Mouse (Mus musculus): ENCODE measurements around the gene Styx.

The Styx gene

GRCm38 (mm10) chr14:45469446-45469845 lies 118.6 kb downstream of the Styx start:
- no peak for DNase-seq (ENCODE audit: low spot score)

Measured in layer of hippocampus, adult 9-10 months (tissue).